Mouse (Mus musculus): ENCODE results near the gene Adcy4. TPM values are rescaled to one million over a fixed set of nuclear protein-coding genes. Genes with fewer than 3 reads are reported as not detected.

Adcy4 gene
- 1.4 TPM in 2 replicates for polyA plus RNA-seq (2021; fragmentation: Nextera tagmentation)
- long read RNA-seq, experiment 1 = 0 reads
- long read RNA-seq, experiment 2, partial matches to known transcripts = 1 of 11 reads
- long read RNA-seq, experiment 2, other reads (novel, unspliced or antisense) = 5 of 11 reads

DNA sequence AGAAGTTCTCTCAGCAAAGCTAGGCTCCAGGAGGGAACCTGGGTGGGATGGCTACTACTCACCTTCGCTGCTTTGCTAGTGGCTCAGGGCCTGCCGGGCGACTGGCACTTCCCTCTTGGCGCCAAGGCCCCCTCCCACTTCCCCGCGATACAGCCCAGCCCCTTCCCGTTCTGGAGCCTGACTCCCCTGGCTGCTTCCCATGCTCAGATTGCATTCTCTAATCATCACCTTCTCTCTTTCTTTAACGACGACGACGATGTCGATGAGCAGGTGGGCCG, at the start of gene Adcy4:
Gene Adcy4 (minus strand): TSS at position 138 of the 278 bp plus-strand sequence.

DNA sequence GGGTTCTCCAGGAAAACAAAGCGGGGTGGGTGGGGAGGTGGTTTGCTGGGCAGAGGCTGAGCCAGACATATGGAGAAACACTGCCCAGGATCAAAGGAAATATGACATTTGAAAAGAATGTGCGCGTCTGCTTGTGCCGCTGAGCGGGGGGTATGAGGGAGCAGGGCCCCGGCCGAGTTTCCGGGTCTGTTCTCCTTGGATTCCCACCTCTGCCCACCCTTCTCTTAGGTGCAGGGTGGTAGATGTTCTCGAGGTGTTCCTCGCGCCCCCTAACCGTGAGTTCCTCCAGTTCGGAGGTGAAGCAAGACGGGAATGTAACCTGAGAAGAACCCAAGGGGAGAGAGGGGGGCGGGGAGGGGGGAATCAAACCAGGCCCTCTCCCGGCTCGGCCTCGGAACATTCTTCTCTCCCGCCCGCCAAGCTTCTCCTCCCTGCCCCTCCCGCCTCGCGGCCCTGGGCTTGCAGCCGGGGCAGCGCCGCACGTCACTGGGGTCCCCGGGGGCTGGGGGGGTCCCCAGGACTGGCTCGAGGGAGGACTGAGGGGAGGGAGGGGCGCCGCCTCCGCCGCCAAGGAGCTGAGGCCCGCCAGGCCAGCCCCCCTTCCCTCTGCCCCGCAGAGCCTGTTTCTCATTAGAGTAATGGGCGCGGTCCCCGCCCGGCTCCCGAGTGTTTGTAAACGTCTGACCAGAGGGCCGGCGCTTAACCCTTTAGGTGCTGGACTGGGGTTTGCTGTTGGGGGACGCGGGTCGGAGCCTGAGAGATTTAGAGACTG, 39.3 kb upstream of the Adcy4 start, which contains the start of gene Nfatc4:
Gene Nfatc4 (plus strand): TSS at position 154 of the 772 bp plus-strand sequence.

DNA sequence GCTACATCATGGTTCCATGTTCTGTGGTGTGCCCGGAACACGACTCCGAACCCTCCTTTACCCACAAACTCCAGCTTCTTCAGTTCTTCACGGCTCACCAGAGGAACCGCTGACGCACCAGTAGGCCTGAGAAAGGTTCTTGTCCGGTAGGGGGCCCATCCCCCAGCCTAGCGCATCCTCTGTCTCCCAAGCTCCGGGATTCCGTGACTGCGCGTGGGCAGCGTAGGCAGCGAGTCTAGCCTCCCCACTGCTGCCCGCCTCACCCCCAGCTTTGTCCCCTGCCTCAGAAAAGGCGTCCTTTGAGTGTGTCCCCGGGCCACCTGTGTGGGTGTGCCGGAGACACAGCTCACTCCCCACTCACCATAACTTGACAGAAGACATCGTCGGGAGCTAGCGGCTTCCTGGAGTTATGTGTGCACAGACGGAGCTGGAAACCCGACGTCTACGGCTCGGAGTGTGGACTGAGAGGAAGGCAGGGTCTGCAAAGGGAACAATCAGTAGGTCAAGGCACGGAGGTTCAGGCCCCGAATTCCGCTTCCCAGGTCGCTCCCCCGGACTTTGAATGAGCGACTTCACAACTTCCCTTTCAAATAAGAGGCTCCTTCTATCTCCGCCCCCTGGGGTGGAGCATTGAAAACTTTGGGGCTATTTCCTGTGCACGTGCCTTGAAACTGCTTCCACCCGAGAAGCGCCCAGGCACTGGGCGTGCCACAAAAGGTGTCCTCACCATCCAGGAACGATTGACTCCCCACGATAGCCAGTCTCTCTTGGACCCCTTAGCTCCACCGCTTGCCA, 4.6 kb upstream of the Adcy4 start, which contains the start of gene Ripk3:
Gene Ripk3 (minus strand): TSS at position 610 of the 795 bp plus-strand sequence.

DNA sequence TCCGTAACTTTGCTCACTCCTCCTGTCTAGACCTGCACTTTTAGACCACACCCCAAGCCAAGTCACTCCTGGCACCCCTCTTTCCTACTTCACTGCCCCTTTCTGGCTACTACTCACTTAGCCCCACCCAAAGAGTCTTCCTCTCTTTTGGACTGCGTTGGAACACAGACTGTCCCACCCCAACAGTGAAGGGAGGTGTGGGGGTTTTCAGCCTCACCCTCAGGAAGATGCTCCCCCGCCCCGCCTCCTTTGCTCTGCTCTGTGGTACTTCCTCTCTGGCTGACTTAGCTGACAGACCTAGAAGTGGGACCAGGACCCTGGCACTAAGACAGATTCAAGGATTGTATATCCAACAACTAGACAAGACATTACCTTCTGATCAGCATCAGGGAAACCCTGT, 18.2 kb downstream of the Adcy4 start, which contains the start of gene Ltb4r1:
Gene Ltb4r1 (plus strand): TSS at position 267 of the 400 bp plus-strand sequence.

DNA sequence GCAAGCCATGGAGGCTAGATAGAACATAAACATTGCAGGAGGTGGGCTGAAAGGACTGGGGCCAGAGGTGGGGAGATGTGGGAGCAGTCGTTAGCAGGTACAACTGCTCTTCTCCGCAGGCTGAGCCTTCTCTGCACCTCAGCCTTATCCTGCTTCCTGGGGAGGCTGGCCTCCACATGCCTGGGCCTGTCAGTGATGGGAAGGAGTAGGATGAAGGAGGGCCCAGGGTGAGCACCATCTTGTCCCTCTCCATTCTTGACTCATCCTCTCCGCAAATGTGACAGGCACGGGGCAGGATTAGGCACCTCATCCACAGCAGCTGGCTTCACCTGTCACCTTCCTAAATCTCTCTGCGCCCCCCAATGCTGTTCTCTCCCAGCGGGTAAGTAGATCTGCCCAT, 22.7 kb downstream of the Adcy4 start, which contains the start of gene Ltb4r2:
Gene Ltb4r2 (plus strand): TSS at position 266 of the 400 bp plus-strand sequence.

DNA sequence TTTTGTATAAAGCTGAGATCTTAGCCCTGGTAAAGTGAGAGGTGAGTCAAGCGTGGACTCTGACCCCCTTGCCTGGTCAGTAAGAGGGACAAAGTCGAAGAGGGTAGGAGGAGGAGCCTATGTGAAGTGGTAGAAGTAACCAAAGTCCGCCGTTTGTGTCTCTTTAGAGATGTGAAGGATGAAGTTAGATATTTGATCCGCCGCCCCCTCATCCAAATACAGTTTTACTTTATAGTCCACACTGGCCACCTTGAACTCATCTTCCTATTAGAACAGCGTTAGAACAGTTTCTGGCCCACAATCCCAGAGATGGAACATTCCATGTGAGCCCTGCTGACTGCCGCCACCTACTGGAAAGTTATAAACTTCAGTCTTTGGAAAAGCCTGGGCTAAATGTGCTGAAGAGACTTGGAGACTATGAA, 25.5 kb downstream of the Adcy4 start, which contains the start of gene Cideb:
Gene Cideb (minus strand): TSS at position 96 of the 422 bp plus-strand sequence.

DNA sequence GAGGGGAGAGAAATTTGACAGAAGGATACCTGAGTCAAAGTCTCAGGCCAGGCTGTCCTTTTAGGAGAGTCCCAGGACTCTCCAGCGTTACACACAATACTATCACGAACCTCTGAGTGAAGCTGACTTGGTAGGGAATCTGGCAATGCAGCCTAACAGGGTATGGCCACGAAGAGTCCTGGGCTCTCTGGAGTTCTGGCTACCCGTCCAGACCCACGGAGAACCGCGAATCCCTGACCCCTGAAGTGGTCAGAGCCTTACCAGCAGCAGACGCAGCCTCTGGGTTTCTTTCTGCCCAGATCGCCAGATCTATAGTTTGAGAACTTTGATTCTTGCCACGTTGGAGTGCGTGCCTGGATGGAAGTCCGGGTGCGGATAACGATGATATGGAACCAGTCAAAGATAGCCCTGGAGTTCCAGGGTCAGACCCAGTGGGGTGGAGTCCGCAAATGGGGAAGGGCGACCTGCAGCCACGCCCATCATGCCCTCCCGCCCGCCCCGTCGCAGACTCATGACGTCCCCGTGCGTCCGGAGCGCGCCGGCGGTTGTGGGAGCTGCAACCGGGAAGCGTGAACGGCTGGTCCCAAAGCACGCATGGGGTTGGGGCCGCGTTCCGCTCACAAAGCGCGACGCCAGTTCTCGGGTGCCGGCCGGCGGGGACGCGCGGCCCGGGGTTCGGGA, 38.6 kb downstream of the Adcy4 start, which contains the start of the genes Dhrs1 and Nop9:
Gene Dhrs1 (minus strand): TSS at position 511 of the 681 bp plus-strand sequence.
Gene Nop9 (plus strand): TSS at position 514 of the 681 bp plus-strand sequence.

DNA sequence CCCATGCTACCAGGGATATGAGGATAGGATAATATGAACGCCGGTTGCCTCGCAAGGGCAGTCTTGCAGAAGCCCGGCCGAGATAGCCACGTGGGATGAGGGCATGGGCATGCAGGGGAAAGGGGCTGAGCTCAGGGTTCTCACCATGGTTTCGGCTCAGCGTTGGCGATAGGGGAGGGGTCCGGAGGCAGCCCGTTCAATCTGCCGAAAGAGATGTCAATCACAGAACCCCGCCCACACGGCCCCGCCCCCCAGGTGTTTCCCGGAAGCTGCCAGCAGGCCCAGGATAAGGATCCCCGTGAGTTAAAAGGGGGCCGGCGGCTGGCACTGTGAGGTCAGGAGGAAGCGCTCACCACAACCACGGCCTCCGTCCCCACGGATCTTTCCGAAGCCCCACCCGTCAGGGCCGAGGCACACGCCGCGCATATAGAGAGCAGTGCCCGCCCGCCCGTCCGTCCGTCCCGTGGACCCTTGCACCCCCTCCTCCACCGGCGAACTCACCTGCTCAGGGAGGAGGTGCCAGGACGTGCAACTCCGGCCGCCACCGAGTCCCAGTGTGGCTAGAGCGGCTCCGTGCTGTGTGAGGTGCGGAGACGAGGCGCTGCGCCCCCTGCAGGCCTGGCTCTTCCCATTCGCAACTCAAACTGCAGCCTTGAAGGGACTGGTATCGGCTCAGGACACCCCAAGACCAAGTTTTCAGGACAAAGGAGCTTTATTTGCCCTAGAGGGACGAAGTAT, 62.0 kb downstream of the Adcy4 start, which contains the start of gene Rabggta:
Gene Rabggta (minus strand): TSS at position 564 of the 738 bp plus-strand sequence.

Other genes starting within 250 kb of the Adcy4 start
- 28.8 and 36.0 TPM in 2 replicates for gene Pck2, start 243.8 kb downstream of the Adcy4 start, polyA plus RNA-seq (2021; fragmentation: Nextera tagmentation)
- gene Dcaf11, start 224.1 kb downstream of the Adcy4 start, polyA plus RNA-seq (2021; fragmentation: Nextera tagmentation) = 70.4 and 77.7 TPM in 2 replicates
- gene A730061H03Rik, start 223.7 kb downstream of the Adcy4 start, polyA plus RNA-seq (2021; fragmentation: Nextera tagmentation) = not detected in 2 replicates
- gene Fitm1, start 208.5 kb downstream of the Adcy4 start, polyA plus RNA-seq (2021; fragmentation: Nextera tagmentation) = not detected in 2 replicates
- 54.2 and 58.9 TPM in 2 replicates for gene Psme1, start 206.0 kb downstream of the Adcy4 start, polyA plus RNA-seq (2021; fragmentation: Nextera tagmentation)
- gene Emc9, start 198.8 kb downstream of the Adcy4 start, polyA plus RNA-seq (2021; fragmentation: Nextera tagmentation) = 151 and 161 TPM in 2 replicates
- gene Psme2, start 193.0 kb downstream of the Adcy4 start, polyA plus RNA-seq (2021; fragmentation: Nextera tagmentation) = 115 TPM in 2 replicates
- gene Rnf31, start 192.4 kb downstream of the Adcy4 start, polyA plus RNA-seq (2021; fragmentation: Nextera tagmentation) = 6.5 and 11.3 TPM in 2 replicates
- 4.6 and 5.9 TPM in 2 replicates for gene Irf9, start 180.5 kb downstream of the Adcy4 start, polyA plus RNA-seq (2021; fragmentation: Nextera tagmentation)
- gene Rec8, start 166.1 kb downstream of the Adcy4 start, polyA plus RNA-seq (2021; fragmentation: Nextera tagmentation) = 0.78 and 0.95 TPM in 2 replicates
- 48.5 and 50.1 TPM in 2 replicates for gene Ipo4, start 148.1 kb downstream of the Adcy4 start, polyA plus RNA-seq (2021; fragmentation: Nextera tagmentation)
- 0.14 and 0.48 TPM in 2 replicates for gene Gm49378, start 146.2 kb downstream of the Adcy4 start, polyA plus RNA-seq (2021; fragmentation: Nextera tagmentation)
- gene Tm9sf1, start 140.3 kb downstream of the Adcy4 start, polyA plus RNA-seq (2021; fragmentation: Nextera tagmentation) = 32.7 and 36.4 TPM in 2 replicates
- 0.11 and 0.29 TPM in 2 replicates for gene Tssk4, start 133.9 kb downstream of the Adcy4 start, polyA plus RNA-seq (2021; fragmentation: Nextera tagmentation)
- 62.3 and 63.2 TPM in 2 replicates for gene Mdp1, start 123.6 kb downstream of the Adcy4 start, polyA plus RNA-seq (2021; fragmentation: Nextera tagmentation)
- gene Gmpr2, start 112.2 kb downstream of the Adcy4 start, polyA plus RNA-seq (2021; fragmentation: Nextera tagmentation) = 24.9 and 27.8 TPM in 2 replicates
- gene Nedd8, start 112.0 kb downstream of the Adcy4 start, polyA plus RNA-seq (2021; fragmentation: Nextera tagmentation) = 665 and 692 TPM in 2 replicates
- gene Tinf2, start 102.3 kb downstream of the Adcy4 start, polyA plus RNA-seq (2021; fragmentation: Nextera tagmentation) = 8.2 and 9.7 TPM in 2 replicates
- 0.08 TPM in 1 of 2 replicates, not detected in the other for gene Tgm1, start 70.2 kb downstream of the Adcy4 start, polyA plus RNA-seq (2021; fragmentation: Nextera tagmentation)
- 31.9 and 38.2 TPM in 2 replicates for gene Rabggta, start 61.8 kb downstream of the Adcy4 start, polyA plus RNA-seq (2021; fragmentation: Nextera tagmentation)
- gene Dhrs1, start 38.4 kb downstream of the Adcy4 start, polyA plus RNA-seq (2021; fragmentation: Nextera tagmentation) = 123 and 128 TPM in 2 replicates
- gene Nop9, start 38.4 kb downstream of the Adcy4 start, polyA plus RNA-seq (2021; fragmentation: Nextera tagmentation) = 8.1 and 8.5 TPM in 2 replicates
- gene Cideb, start 25.6 kb downstream of the Adcy4 start, polyA plus RNA-seq (2021; fragmentation: Nextera tagmentation) = 3.9 and 5.8 TPM in 2 replicates
- gene Ltb4r2, start 22.7 kb downstream of the Adcy4 start, polyA plus RNA-seq (2021; fragmentation: Nextera tagmentation) = 0.16 and 0.54 TPM in 2 replicates
- 0.26 TPM in 1 of 2 replicates, not detected in the other for gene Ltb4r1, start 18.1 kb downstream of the Adcy4 start, polyA plus RNA-seq (2021; fragmentation: Nextera tagmentation)
- 0.45 and 0.55 TPM in 2 replicates for gene Ripk3, start 4.8 kb upstream of the Adcy4 start, polyA plus RNA-seq (2021; fragmentation: Nextera tagmentation)
- gene Nfatc4, start 39.0 kb upstream of the Adcy4 start, polyA plus RNA-seq (2021; fragmentation: Nextera tagmentation) = 0.25 TPM in 1 of 2 replicates, not detected in the other
- 0.49 and 0.88 TPM in 2 replicates for gene Nynrin, start 69.9 kb upstream of the Adcy4 start, polyA plus RNA-seq (2021; fragmentation: Nextera tagmentation)
- gene Cbln3, start 100.3 kb upstream of the Adcy4 start, polyA plus RNA-seq (2021; fragmentation: Nextera tagmentation) = 0.06 and 0.09 TPM in 2 replicates
- 2.3 and 2.4 TPM in 2 replicates for gene Khnyn, start 100.9 kb upstream of the Adcy4 start, polyA plus RNA-seq (2021; fragmentation: Nextera tagmentation)
- 160 TPM in 2 replicates for gene Sdr39u1, start 116.2 kb upstream of the Adcy4 start, polyA plus RNA-seq (2021; fragmentation: Nextera tagmentation)
- 0.30 TPM in 1 of 2 replicates, not detected in the other for gene Cma1, start 160.6 kb upstream of the Adcy4 start, polyA plus RNA-seq (2021; fragmentation: Nextera tagmentation)
- gene Cma2, start 166.9 kb upstream of the Adcy4 start, polyA plus RNA-seq (2021; fragmentation: Nextera tagmentation) = not detected in 2 replicates
- not detected in 2 replicates for gene Mcpt1, start 233.9 kb upstream of the Adcy4 start, polyA plus RNA-seq (2021; fragmentation: Nextera tagmentation)
- gene Mcpt9, start 246.4 kb upstream of the Adcy4 start, polyA plus RNA-seq (2021; fragmentation: Nextera tagmentation) = not detected in 2 replicates